Mouse (Mus musculus) cerebellum, adult 2 months (tissue): ENCODE results near the gene Ccdc117.

Experiments
- CTCF ChIP-seq: fragments of 200-500 bp; IDR thresholded peaks from 2 replicates; pipeline ENCODE4 v1.5.1; 2011; ENCODE audit warnings: low read depth, mild to moderate bottlenecking, control low read depth, low read length, moderate library complexity, borderline replicate concordance; ENCODE audit not compliant: insufficient read depth
- POLR2A ChIP-seq: fragments of 200-500 bp; IDR thresholded peaks from 2 replicates; pipeline ENCODE4 v1.6.1; 2011; ENCODE audit warnings: low read length, control low read depth, borderline replicate concordance; ENCODE audit not compliant: insufficient read depth

DNA sequence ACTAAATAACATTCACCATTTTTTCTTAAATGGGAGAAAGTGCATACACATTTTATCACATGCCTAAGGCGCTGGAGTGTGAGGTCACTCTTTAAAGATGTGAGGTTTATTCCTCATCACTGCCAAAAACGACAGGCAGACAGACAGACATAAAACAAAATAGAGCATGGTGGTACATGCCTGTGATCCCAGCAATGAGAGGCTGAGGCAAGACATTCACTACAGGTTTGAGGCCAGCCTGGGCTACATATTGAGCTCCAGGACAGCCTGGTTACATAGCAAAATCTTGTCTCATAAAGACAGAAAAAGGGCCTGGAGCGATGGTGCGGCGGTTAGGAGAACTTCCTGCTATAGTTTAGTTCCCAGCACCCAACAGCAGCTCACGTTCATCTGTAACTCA, 26.8 kb downstream of the Ccdc117 start:
- TF ChIP-seq CTCF (no peak), POLR2A (no peak)
